Mouse (Mus musculus) intestine, postnatal 0 days (tissue): ENCODE measurements around the gene Theg. TPM values are rescaled to one million over a fixed set of nuclear protein-coding genes. Genes with fewer than 3 reads are reported as not detected.

Source experiments
- ATAC-seq: fragments of 200-750 bp; cut with Nextera tagmentation; 2 replicates; pipeline ENCODE4 v1.8.0; 2017; ENCODE audit warnings: mild to moderate bottlenecking, moderate TSS enrichment, moderate library complexity
- H3K27ac ChIP-seq: fragments of 300-500 bp; sonication (generic); 2 replicates; pipeline ENCODE4 v1.5.1; 2014; ENCODE audit warnings: mild to moderate bottlenecking, low read depth, low read length, moderate library complexity
- H3K27me3 ChIP-seq: fragments of 300-500 bp; sonication (generic); replicated peaks from 2 replicates; pipeline ENCODE4 v1.6.1; 2014; ENCODE audit warnings: low read length, mixed read lengths; ENCODE audit not compliant: control insufficient read depth, insufficient read depth
- H3K36me3 ChIP-seq: fragments of 300-500 bp; sonication (generic); 2 replicates; pipeline ENCODE4 v1.6.1; 2014; ENCODE audit warnings: mild to moderate bottlenecking, moderate library complexity; ENCODE audit not compliant: control insufficient read depth, insufficient read depth
- H3K4me1 ChIP-seq: fragments of 300-500 bp; sonication (generic); replicated peaks from 2 replicates; pipeline ENCODE4 v1.6.1; 2014; ENCODE audit warnings: antibody characterized with exemption, low read length, mixed read lengths; ENCODE audit not compliant: control insufficient read depth, insufficient read depth
- H3K4me2 ChIP-seq: fragments of 300-500 bp; sonication (generic); replicated peaks from 2 replicates; pipeline ENCODE4 v1.6.1; 2014; ENCODE audit warnings: low read depth, mild to moderate bottlenecking, moderate library complexity
- H3K4me3 ChIP-seq: fragments of 300-500 bp; sonication (generic); 2 replicates; pipeline ENCODE4 v1.5.1; 2014; ENCODE audit warnings: low read depth, low read length
- H3K9ac ChIP-seq: fragments of 300-500 bp; sonication (generic); 2 replicates; pipeline ENCODE4 v1.6.1; 2014; ENCODE audit warnings: mild to moderate bottlenecking, low read depth, low read length
- H3K9me3 ChIP-seq: fragments of 300-500 bp; sonication (generic); 2 replicates; pipeline ENCODE4 v1.6.1; 2016; ENCODE audit warnings: mixed run types; ENCODE audit not compliant: control insufficient read depth
- CTCF ChIP-seq: sonication (generic); IDR thresholded peaks from 2 replicates; pipeline ENCODE4 v1.5.1; 2016; ENCODE audit warnings: low read depth, mild to moderate bottlenecking, control low read depth, antibody characterized with exemption, moderate library complexity
- WGBS: fragments of 180-500 bp; shearing (Covaris S2); extraction: QIAGEN DNeasy Blood & Tissue Kit; methylation state at CpG from one replicate; pipeline ENCODE4 v1.1.7; 2014; 5-methylcytosine and 5-hydroxymethylcytosine counted together
- polyA plus RNA-seq: library from polyadenylated mRNA; unstranded; fragments of >200 nt; fragmentation: Nextera tagmentation; extraction: Ambion mirVana; gene quantifications from 2 replicates; pipeline ENCODE4 v1.2.1, GENCODE M21; 2015

Theg gene
- polyA plus RNA-seq, 1 experiment from 2014 or later = not detected

- Histone ChIP-seq H3K9ac (no peak overlapping the region), H3K27me3 (no peaks in the 10 kb centered on the region), H3K4me3 (no peak overlapping the region), H3K4me1 (no peaks in the 10 kb centered on the region), H3K9me3 (no peaks in the 10 kb centered on the region), H3K36me3 (peaks cover 36% of the 10 kb centered on the region), H3K27ac (no peak overlapping the region; the same call in 1 of the 2 replicates), H3K4me2 (no peak overlapping the region)
- TF ChIP-seq CTCF = no peak
- WGBS = 90% methylated on average over 3 of the region's 3 CpGs
- ATAC-seq = no peak
These were observed 48.8 kb downstream of the Theg start for GRCm38 (mm10) chr10:79538323-79538722.

GRCm38 (mm10) chr10:79537781-79538180 lies 49.4 kb downstream of the Theg start:
- 88% methylated on average over 2 of the region's 2 CpGs for WGBS
- no peaks in the 10 kb centered on the region for H3K27me3 ChIP-seq
- peaks cover 36% of the 10 kb centered on the region for H3K36me3 ChIP-seq
- H3K4me2 ChIP-seq = no peak overlapping the region
- no peaks in the 10 kb centered on the region for H3K4me1 ChIP-seq
- H3K27ac ChIP-seq = no peak overlapping the region
- no peak for ATAC-seq
- no peak overlapping the region for H3K9ac ChIP-seq
- no peak for TF ChIP-seq CTCF
- H3K9me3 ChIP-seq = no peaks in the 10 kb centered on the region
- no peak overlapping the region for H3K4me3 ChIP-seq

GRCm38 (mm10) chr10:79537271-79537670 lies 49.9 kb downstream of the Theg start:
- ATAC-seq = no peak
- Histone ChIP-seq H3K36me3 (peaks cover 31% of the 10 kb centered on the region), H3K4me2 (no peak overlapping the region), H3K9me3 (no peaks in the 10 kb centered on the region), H3K27me3 (no peaks in the 10 kb centered on the region), H3K4me1 (no peaks in the 10 kb centered on the region), H3K4me3 (no peak overlapping the region), H3K27ac (no peak overlapping the region), H3K9ac (no peak overlapping the region)
- no peak for TF ChIP-seq CTCF
- WGBS = 89% methylated on average over 7 of the region's 7 CpGs

- WGBS = 75% methylated on average over 12 of the region's 12 CpGs
- TF ChIP-seq CTCF = no peak
- Histone ChIP-seq H3K4me3 (no peak overlapping the region), H3K4me1 (no peaks in the 10 kb centered on the region), H3K4me2 (no peak overlapping the region), H3K36me3 (peaks cover 24% of the 10 kb centered on the region), H3K27me3 (no peaks in the 10 kb centered on the region), H3K9ac (no peak overlapping the region), H3K9me3 (no peaks in the 10 kb centered on the region), H3K27ac (no peak overlapping the region)
- no peak for ATAC-seq
These were observed 50.6 kb downstream of the Theg start for GRCm38 (mm10) chr10:79536461-79537080.

GRCm38 (mm10) chr10:79535431-79535830 lies 51.7 kb downstream of the Theg start:
- H3K36me3 ChIP-seq = peaks cover 21% of the 10 kb centered on the region
- no peaks in the 10 kb centered on the region for H3K9me3 ChIP-seq
- no peak overlapping the region for H3K4me2 ChIP-seq
- 57% methylated on average over 1 of the region's 1 CpGs for WGBS
- no peak for ATAC-seq
- H3K27ac ChIP-seq = no peak overlapping the region
- no peaks in the 10 kb centered on the region for H3K4me1 ChIP-seq
- H3K4me3 ChIP-seq = no peak overlapping the region
- no peak for TF ChIP-seq CTCF
- H3K9ac ChIP-seq = no peak overlapping the region
- H3K27me3 ChIP-seq = no peaks in the 10 kb centered on the region

GRCm38 (mm10) chr10:79534426-79534825 lies 52.7 kb downstream of the Theg start:
- Histone ChIP-seq H3K4me2 (no peak overlapping the region; the same call in 1 of the 2 replicates), H3K27ac (no peak overlapping the region), H3K27me3 (no peaks in the 10 kb centered on the region), H3K9me3 (no peaks in the 10 kb centered on the region), H3K9ac (no peak overlapping the region), H3K4me3 (no peak overlapping the region), H3K36me3 (peaks cover 17% of the 10 kb centered on the region), H3K4me1 (no peaks in the 10 kb centered on the region)
- WGBS = 85% methylated on average over 2 of the region's 2 CpGs
- TF ChIP-seq CTCF = no peak
- ATAC-seq = no peak
